Mouse (Mus musculus) kidney, adult 2 months (tissue): ENCODE data around the gene Usp36.

Experiments used
- CTCF ChIP-seq: fragments of 200-500 bp; conservative IDR thresholded peaks from 2 replicates; pipeline ENCODE4 v1.5.1; 2011; ENCODE audit warnings: low read depth, mild to moderate bottlenecking, control low read depth, low read length, moderate library complexity, mixed read lengths; ENCODE audit not compliant: insufficient read depth, insufficient read length
- POLR2A ChIP-seq: fragments of 200-500 bp; IDR thresholded peaks from one replicate; pipeline ENCODE4 v1.6.1; 2011; ENCODE audit warnings: low read depth, low read length, control low read depth

GRCm38 (mm10) chr11:118234500-118234899, 55.5 kb downstream of the Usp36 start:
- TF ChIP-seq POLR2A: no peak
- TF ChIP-seq CTCF: no peak
